Mouse (Mus musculus) B cell, adult 67 days (primary cell): ENCODE results near the gene Zfp174. TPM values are rescaled to one million over a fixed set of nuclear protein-coding genes. Genes with fewer than 3 reads are reported as not detected.

Experiments used
- total RNA-seq, 2 experiments: library from RNA; stranded (reverse); gene quantifications; 4 replicates each; pipeline ENCODE4 v1.2.4; 2023

Zfp174 gene
- 1 to 10 TPM in 1 of 2 experiments, under 1 TPM in 1; 0.77 to 2.2 TPM for total RNA-seq

GRCm38 (mm10) chr16:3846711-3847518 lies at the start of gene Zfp174:
Gene Zfp174 (plus strand): TSS chr16:3847268.

GRCm38 (mm10) chr16:3830588-3831109 lies 16.4 kb upstream of the Zfp174 start, which contains the start of gene Olfr15:
Gene Olfr15 (plus strand): TSS chr16:3830878.

GRCm38 (mm10) chr16:3872216-3873047 lies 25.4 kb downstream of the Zfp174 start, which contains the start of gene Naa60:
Gene Naa60 (plus strand): TSS chr16:3872375.

GRCm38 (mm10) chr16:3884201-3885064 lies 37.4 kb downstream of the Zfp174 start, which contains the start of the genes Zfp597 and Gm20695:
Gene Zfp597 (minus strand): TSS chr16:3884561.
Gene Gm20695 (plus strand): TSS chr16:3884648.

Other genes starting within 250 kb of the Zfp174 start
- gene Mefv, start 129.2 kb upstream of the Zfp174 start, total RNA-seq: under 1 TPM in 1 of 2 experiments, not detected in 1; 0.20 TPM
- gene Zfp263, start 103.2 kb upstream of the Zfp174 start, total RNA-seq: 10 to 100 TPM; 66.8 to 79.5 TPM
- not detected for gene Olfr15, start 16.4 kb upstream of the Zfp174 start, total RNA-seq
- gene Naa60, start 25.1 kb downstream of the Zfp174 start, total RNA-seq: 100 to 1,000 TPM; 102 to 111 TPM
- gene Zfp597, start 37.3 kb downstream of the Zfp174 start, total RNA-seq: 10 to 100 TPM; 33.6 to 46.3 TPM
- gene Gm20695, start 37.4 kb downstream of the Zfp174 start, total RNA-seq: 1 to 10 TPM in 1 of 2 experiments, not detected in 1; 3.0 TPM
- 10 to 100 TPM; 11.1 to 17.5 TPM for gene 1700037C18Rik, start 61.4 kb downstream of the Zfp174 start, total RNA-seq
- 10 to 100 TPM; 30.2 to 31.4 TPM for gene Cluap1, start 61.5 kb downstream of the Zfp174 start, total RNA-seq
- 10 to 100 TPM; 38.8 to 39.8 TPM for gene Nlrc3, start 129.4 kb downstream of the Zfp174 start, total RNA-seq
- 100 to 1,000 TPM; 107 to 110 TPM for gene Slx4, start 156.5 kb downstream of the Zfp174 start, total RNA-seq
- gene Dnase1, start 189.7 kb downstream of the Zfp174 start, total RNA-seq: not detected
- gene Trap1, start 230.6 kb downstream of the Zfp174 start, total RNA-seq: 10 to 100 TPM; 75.0 to 75.3 TPM